Mouse (Mus musculus) kidney, postnatal 4 days (tissue): Measurements from ENCODE around the gene Plekha5.

Source experiments
- DNase-seq, 2 experiments: peaks; one replicate each; pipeline ENCODE4 v3.0.0; 2021; ENCODE audit warnings: mixed read lengths in 2 of 2

Gene Plekha5

GRCm38 (mm10) chr6:140620531-140621349, 196.9 kb downstream of the Plekha5 start:
- DNase-seq, result no peak

- DNase-seq, result no peak
Observed at GRCm38 (mm10) chr6:140621622-140622021, 197.8 kb downstream of the Plekha5 start.

DNA sequence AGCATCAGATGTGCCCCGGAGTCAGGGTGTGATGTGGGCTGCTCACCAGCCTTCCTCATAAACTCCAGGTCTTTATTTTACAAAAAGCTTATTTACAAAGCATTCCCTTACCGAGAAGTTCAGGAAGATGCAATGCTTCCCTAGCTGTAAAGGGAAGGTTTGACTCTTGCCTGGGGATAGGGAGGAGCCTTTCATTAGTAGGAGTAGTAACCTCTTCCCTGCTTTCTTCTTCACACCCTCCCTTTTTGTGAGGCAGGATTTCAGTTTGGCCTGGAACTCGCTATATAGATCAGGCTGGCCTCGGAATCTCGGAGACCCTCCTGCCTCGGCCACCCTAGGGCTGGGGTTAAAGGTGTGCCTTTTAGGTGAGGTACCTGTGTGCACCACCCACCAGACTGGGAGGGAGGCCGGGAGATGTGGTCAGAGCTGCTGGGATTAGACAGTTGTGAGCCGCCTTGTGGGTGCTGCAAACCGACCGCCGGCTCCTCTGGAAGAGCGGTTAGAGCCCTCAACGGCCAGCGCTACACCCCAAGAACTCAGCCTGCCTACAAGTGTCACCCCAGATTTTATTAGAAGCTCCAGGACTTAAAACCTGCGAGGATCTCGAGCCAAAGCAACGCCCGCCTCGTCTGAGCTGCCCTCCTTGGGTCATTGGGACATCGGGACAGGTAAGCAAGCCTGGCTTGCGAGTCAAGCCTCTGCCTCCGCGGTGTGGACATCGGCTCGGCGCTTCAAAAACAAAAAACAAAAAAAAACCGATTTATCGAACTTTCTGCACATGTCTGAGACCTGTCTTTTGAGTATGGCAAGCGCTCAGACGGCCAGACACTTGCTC, 198.8 kb downstream of the Plekha5 start, which contains the start of gene Aebp2:
Aebp2 (plus strand) TSS at position 273 of the 835 bp plus-strand sequence.
- peak in 1 of 2 experiments; percentile 19 for DNase-seq

- peak; percentile 94 to 97 for DNase-seq
Observed at GRCm38 (mm10) chr6:140623226-140624095, 199.6 kb downstream of the Plekha5 start.

DNA sequence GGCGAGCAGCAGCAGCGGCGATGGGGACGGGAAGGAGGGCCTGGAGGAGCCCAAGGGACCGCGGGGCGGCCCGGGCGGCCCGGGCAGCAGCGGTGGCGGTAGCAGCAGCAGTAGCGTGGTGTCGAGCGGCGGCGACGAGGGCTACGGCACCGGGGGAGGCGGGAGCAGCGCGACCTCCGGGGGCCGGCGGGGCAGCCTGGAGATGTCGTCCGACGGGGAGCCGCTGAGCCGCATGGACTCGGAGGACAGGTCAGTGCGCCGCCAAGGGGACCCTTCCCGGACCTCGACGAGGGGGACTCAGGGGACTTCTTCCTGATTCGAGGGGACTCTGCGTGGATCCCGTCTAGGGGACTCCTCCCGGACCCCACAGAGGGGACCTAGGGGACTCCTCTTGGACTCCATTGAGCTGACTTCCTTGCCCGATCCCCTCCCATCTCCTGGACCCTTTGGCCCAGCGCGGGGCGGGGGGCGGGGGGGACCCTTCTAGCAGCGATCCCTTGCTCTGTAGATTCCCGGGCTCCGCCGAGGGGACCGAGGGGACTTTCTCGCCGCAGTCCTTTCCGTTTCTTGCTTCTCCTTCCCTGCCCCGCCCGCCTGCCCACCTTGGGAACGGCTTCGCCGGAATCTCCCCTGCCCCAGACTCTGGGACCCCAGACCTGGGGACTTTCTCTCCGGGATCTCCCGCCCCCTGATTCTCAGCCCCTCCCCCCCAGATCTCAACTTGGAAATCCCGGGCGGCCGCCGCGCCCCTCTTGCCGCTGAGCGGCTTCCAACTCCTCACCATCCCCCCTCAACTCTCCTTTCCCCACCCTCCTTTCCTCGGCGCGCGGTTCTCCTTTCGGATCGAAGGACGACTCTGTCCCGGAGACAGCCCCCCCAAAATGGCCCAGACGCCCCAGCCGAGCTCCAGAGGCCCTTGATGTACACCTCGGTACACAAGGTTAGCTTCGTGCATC, 200.5 kb downstream of the Plekha5 start:
- peak; percentile 59 to 73 for DNase-seq

DNA sequence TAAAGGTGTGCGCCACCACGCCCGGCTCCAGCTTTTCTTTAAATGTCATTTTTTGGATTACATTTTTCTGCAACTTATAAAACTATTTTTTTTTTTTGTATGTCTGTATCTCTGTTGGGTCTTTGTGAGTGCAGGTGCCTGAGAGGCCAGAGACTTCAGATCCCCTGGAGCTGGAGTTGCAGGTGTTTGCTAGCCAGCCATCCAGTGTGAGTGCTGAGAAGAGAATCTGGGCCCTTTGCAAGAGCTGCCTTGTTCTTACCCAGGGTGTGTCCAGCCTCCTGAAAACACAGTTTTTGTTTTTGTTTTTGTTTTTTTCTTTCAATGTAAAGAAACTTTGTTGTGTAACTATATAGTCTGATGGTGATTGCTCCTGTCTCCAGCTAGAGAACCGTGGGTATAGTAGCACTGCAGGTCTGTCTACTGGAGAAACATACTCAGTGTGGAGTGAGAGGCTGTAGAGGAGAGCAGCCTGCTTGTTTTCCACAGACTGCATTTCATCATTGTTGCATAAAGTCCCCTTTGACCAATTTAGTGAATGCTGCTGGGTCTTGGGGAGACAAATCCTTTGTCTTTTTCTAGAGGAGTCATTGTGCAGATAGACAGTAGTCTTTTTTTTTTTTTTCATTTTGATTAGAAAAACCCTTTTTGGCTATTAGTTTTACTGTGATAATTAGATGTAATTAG, 205.5 kb downstream of the Plekha5 start:
- no peak for DNase-seq

DNA sequence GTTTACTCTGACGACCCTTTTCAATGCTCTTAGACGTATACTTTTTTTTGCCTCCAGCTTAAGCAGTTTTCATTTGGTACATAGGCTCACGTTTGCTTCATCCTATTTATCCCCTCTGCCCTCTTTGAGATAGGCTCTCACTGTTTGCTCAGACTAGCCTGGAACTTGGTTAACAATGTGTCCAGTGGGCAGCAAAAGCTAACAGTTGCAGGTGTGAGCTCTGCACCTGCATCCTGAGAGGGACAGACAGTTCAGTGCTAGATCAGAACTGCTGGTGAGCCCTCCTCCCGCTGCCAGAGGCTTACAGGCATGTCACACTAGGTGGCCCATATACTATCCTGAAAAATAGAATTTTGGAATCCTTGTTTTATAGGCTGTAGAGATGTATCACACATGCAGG, 206.5 kb downstream of the Plekha5 start:
- no peak for DNase-seq

DNA sequence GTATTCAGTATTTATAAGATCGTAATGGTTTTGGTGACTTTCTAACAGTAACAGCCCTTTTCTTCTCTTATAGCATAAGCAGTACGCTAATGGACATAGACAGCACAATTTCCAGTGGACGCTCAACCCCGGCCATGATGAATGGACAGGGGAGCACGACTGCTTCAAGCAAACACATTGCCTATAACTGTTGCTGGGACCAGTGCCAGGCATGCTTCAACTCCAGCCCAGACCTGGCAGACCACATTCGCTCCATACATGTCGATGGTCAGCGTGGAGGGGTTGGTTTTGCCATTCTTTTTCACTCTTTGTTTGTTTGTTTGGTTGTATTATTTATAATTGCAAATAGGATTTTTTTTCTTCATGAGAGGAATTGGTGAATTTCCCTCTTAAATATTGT, 209.8 kb downstream of the Plekha5 start:
- DNase-seq, result no peak

DNA sequence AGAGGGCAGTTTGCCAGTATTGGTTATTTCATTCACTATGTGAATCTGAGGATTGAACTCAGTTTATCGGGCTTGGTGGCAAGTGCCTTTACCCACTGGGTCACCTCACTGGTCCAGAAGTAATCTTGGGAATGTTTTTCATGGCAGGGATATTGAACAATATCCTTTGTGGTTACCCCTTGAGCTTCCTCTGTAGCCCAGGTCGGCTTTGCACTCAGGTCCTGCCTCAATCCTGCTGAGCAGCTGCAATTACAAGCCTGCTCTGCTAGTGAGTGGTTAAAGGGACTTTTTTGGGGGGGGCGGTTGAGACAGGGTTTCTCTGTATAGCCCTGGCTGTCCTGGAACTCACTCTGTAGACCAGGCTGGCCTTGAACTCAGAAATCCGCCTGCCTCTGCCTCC, 212.4 kb downstream of the Plekha5 start:
- no peak for DNase-seq

DNA sequence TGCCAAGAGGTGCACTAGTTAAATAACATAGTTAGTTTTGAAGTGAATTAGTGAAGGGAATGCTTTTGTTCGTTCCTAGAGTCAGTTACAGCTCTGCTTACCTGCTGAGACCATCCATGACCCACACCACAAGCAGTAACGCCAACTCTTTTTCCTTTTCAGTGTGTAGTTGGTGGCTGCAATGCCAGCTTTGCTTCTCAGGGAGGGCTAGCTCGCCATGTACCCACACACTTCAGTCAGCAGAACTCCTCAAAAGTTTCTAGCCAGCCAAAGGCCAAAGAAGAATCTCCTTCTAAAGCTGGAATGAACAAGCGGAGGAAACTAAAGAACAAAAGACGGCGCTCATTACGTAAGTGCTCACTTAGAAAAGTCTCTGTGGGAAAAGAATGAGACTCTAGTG, 218.2 kb downstream of the Plekha5 start:
- DNase-seq, result no peak

- DNase-seq, result no peak
Observed at GRCm38 (mm10) chr6:140642655-140643054, 218.8 kb downstream of the Plekha5 start.

DNA sequence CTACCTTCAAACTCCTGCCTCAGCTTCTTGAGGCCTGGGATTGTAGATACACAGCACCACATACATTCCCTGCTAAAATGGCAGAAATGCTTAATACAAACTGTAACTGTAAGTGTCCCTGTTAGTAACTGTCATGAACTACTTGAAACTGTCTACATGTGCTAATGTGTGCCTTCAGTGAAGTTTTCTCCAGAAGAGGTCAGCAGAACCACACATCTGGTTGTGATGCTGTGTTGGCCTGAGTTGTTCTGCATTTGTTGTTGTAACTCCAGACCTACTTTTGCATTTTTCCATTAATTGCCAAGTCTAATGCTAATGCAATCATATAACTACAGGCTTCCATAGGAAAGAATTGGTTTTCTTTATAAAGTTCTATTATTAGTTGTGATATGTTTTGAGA, 222.1 kb downstream of the Plekha5 start:
- DNase-seq, result no peak
